Mouse (Mus musculus): ENCODE measurements around the gene Gbe1.

DNA sequence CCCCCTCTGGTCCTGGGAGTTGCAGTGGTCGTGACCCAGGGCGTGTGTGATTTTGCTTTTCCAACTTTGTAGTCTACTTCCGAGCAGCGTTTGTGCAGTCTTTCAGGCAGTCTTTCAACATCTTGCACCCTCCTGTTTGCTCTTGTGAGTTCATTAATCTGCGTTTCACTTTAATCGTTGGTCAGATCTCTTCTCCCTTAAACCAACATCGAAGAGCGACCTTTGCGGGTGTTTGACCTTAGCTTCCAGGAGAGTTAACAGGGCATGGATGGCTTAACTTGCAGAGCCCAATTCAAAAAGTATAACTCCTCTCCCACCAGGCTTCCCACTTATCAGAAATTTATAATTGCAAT is 805 bp downstream of the Gbe1 start:
- TF ChIP-seq CTCF (IDR thresholded peaks at IDR 0.05; ENCODE audit: low read depth, low read length): no peak
- TF ChIP-seq GATA1 (IDR thresholded peaks at IDR 0.05; ENCODE audit: borderline replicate concordance, low read length): no peak
- TF ChIP-seq TAL1 (conservative IDR thresholded peaks at IDR 0.05; ENCODE audit: low read depth, low read length): no peak

All from G1E (cell line).